Mouse (Mus musculus) layer of hippocampus, adult 9-11 months (tissue): ENCODE measurements at regions not wholly inside any gene's neighbourhood (a gene's known extent, or its start where the extent isn't known, plus 50 kb on each side); places are given as distances from the start of the nearest gene placed in this dataset.
A peak's percentile ranks its signal among the peaks of the same experiment; 100 is the strongest.

Experiments used
- DNase-seq: peaks from one replicate; pipeline ENCODE4 v3.0.0; 2022

DNA sequence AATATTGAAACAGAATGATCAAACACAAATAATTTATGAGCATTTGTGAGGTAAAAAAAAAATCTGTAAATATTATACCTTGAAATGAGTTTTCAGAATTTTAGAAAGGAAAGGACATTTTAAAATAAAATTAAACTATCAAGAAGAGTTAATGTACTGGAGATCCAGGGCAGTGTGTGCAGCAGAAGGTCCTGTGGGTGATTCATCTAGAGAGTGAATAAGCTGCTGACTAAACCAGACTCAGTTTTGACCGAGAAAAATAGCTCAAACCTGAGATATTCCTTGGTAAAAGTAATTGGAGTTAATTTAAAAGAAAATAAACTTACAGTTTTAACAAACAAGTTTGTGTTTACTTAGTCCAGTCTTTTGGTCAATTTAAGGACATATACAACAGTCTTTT, 1118.6 kb upstream of the Celf2 start:
- no peak for DNase-seq

DNA sequence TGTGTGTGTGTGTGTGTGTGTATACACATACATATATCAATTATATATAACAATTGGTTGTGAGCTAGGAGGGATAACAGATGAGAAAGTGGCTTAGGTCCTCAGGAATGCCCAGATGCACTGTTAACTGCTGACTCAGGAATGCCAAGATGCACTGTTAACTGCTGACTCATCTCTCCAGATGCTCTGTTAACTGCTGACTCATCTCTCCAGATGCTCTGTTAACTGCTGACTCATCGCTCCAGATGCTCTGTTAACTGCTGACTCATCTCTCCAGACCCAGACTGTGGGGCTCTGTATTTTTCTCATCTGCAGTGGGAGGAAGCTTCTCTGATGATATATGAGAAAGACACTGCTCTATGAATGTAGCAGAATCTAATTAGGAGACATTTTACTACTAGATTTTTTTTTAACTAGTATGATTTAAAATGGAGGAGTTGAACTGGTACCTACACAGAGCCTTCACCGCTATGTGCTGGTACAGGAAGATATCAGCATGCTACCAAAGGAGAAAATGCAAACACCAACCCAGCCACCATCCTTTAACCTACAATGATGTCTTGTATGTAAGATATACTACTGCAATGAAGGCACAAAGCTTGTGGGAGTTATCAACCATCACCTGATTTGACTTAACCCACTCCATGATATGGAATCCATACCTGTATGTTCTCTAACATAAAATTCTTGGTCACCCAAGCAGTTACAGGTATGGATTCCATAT, 1119.3 kb upstream of the Celf2 start:
- peak; percentile 12 for DNase-seq

DNA sequence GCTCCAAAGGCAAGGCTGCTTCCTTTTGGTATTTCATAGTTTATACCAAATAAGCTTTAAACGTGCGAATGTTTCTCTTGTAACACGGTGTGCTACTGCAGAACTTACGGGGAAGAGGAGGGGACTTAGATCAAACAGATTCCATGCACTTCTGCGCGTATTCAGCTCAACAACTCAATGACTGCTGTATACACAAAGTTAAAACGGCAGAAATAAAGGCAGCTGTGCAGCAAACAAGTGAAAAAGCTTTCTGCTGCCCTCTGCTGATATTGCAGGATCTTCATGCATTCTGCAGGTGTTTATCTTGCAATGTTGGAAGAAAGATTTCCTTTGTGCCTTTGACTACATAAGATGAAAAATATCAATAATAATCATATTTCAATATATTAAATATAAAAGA, 1128.7 kb upstream of the Celf2 start:
- DNase-seq = peak; percentile 31

DNA sequence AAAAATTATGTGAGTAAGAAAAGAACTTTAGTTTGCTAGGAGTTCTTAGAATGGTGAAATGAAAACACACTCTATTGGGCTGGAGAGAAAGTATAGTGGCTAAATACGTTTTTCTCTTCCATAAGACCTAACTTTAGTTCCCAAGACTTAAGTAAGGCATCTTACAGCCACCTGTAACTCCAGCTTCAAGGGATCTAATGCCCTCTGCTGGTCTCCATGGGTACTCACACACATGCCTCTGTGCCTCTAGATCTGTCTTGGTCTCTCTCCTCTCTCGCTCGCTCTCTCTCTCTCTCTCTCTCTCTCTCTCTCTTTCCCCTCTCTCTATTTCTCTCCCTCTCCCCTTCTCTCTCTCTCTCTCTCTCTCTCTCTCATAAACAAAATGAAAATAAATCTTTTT, 1129.9 kb upstream of the Celf2 start:
- DNase-seq = no peak

DNA sequence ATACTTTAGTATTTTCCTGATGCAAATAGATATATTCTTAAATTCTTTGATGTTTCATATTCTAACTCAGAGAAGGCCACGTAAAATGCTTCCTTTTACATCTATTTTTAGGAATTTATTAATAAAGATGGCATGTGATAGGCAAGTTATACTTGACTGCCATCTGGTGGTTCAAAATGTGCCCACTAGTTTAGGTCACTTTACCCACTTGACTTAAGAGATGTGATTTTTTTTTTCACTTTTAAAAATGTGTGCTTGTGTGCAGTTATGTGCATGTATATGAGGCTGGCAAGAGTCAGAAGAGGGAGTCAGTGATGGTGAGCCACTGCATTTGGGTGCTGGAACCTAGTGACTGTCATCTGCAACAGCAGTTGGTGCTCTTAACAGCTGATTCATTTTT, 1136.1 kb upstream of the Celf2 start:
- DNase-seq = peak; percentile 34

DNA sequence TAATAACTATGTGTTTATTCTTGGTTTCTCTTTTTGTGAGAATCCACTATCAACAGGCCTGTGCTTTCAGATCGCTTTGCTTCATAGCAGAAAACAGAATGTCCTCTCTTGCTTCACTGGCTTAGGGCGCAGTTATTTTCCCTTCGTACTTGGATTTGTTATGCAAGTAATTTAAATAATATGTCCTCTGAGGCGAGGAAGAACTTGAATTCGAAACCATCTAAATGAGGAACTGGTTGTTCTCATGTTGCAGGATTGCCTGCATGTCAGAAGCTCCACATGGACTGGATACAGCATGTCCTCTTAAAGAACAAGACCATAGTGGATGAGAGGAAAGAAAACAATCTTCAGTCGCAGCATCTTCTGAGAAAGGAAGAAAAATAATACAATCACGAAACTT, 1151.2 kb upstream of the Celf2 start:
- DNase-seq = no peak

DNA sequence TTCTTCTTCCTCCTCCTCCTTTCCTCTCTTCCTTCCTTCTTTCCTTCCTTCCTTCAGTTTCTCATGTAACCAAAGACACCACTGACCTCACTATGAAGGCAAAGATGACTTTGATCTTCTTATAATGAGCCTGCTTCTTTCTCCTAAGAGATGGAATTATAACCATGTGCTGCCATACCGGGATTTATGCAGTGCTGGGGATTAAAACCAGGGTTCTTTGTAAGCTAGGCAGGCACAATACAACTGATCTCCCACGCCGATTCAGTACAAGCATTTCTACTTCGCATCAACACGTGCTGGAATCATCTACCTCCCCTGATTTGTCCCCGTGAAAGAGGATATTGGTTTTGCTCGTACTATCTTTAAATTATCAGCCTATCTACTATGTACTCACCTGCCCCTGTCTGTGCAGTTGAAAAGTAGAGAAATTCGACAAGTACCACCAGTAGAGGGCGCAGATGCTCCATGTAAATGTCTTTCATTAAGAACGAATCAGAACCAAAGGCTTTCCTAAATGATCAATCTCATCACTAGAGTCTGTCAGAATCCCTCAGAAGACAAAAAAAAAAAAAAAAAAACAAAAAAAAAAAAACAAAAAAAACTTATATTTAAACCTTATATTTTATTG, 1164.5 kb upstream of the Celf2 start:
- peak; percentile 56 for DNase-seq

DNA sequence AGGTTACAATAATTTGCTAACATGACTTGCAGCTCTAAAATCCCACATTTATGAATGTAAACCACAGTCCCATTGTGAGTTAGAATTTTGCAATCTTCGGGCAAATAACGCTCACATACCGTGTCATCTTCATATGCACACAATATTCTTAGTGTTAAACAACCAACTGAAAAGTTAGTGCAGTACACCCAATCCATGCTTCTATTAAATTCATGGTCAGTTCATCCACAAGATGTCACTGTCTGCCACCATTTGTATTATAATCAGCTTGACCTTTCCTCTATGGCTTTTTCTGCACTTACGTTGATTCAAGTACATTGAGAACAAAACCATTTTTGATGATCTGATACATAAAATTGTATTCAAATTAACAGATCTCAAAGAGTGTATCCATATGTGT, 1166.2 kb upstream of the Celf2 start:
- DNase-seq = no peak

DNA sequence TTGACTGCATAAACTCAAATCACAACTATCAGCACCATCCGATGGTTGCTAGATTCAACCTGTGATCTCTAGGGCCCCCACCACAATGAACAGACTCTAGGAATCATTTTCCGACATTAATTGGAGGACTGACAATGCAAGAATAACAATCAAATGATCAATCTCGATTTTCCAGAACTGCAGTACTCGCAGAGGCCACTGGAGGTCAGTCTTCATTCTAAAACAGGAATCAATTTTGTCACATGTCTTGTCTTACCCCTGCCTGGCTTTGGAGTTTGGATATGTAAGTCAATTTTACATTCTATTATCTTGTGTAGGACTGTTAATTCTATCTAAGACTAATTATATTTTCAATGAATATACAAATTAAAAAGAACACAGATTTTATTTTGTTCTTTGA, 1167.2 kb upstream of the Celf2 start:
- DNase-seq = no peak

DNA sequence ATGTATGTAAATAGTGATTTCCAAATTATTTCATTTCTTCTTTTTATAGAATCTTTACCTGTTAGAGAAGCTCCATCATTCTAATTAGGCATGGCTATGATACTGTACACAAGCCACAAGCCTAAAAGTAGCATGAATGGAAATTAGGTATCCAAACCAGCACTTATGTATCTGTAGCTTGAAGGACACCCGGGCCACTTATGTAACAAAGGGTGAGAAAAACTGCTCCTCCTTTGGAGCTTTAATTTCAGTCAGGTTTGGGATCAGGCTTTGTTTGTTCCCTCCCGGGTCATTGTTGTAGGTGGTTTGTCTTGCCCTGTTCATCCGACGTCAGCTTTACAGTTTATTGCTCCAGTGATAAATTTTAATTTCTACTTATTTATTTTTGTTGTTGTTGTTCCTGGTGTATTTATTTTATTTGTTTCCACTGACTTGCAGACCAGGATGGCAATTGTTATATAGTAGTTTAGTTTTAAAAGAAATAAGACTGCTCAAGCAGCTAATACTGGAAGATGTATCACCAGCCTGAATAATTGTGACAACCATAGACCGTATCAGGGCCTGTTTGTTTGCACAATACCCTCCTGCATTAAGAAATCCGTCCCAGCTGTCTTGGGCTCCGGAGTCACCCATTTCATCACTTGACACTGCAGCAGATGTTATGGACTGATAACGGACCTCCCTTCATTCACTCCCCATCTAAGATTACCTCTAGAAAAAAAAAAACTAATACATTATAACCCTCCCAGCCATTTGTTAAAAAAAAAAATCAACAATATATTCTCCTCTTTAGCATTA, 1181.7 kb upstream of the Celf2 start:
- no peak for DNase-seq

DNA sequence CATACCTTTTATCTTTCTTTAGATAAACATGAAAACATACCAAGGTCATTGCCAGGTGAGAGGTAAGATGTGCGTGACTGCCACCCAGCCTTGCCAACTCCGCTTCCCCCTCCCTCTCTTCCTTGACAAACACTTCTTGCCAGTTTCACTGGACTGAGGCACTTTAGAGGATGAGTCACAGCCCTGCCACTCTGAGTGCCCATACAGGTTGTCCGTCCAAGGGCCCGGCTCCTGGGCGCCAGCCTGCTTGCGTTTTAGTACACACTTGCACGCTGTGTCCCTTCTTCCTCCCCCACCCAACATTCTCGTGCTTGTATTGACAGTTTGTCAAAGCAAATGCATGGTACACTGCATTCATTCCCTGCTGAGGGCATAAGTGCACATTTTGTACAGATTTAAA, 1151.7 kb upstream of the 4930412O13Rik start:
- DNase-seq = no peak

DNA sequence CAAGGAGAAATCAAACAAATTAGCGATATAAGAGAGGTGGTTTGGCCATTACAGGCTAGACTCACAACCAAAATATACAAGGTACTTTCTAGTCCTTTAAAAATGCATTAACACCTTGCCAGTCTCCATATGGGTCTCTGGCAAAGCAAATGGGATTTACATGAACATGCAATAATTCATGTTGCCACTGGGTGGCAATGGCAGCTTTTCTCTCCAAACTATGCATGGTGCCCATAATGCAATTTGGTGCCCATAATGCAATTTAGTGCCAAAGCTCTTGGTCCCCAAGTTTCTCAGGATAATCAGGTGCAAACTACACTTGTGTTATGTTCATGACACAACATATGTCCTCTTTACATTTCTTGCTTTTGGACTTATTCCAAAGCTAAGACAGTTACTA, 1126.9 kb upstream of the 4930412O13Rik start:
- DNase-seq = peak; percentile 2

DNA sequence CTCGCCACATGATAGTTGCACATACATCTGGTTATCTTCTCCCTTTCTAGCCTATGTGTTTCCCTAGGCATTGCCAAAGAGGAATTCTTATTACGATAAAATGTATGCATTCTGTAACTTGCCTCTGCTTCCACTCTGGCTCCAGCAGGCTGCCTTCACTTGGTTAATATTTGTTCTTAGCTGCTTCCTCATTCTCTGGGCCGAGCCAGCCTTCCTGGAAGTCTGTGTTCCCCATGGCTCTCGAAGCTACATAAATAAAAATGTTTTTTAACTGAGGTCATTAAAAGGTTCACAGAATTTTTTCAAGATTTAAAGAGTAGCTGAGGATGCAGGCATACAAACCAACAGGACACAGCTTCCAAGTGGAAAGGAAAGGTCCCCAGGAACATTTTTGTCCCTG, 1124.5 kb upstream of the 4930412O13Rik start:
- DNase-seq = no peak

DNA sequence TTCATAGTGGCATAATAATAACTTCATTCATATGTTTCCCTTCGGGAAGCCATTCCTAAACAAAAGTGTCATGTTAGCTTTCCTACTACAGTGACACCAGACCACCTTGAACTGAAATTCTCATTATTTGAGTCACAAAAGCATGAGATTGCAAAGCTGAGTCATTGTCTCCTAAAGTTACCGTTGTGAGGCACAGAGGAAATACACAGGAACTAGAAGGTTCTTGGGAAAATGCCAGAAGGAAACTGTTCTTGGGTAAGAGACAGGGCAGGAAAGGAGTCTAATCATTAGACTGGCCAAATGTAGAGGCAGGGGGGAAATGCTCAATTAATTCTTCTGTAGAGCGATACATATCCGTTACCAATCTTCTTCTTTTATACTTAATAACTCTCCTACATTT, 1110.4 kb upstream of the 4930412O13Rik start:
- no peak for DNase-seq

DNA sequence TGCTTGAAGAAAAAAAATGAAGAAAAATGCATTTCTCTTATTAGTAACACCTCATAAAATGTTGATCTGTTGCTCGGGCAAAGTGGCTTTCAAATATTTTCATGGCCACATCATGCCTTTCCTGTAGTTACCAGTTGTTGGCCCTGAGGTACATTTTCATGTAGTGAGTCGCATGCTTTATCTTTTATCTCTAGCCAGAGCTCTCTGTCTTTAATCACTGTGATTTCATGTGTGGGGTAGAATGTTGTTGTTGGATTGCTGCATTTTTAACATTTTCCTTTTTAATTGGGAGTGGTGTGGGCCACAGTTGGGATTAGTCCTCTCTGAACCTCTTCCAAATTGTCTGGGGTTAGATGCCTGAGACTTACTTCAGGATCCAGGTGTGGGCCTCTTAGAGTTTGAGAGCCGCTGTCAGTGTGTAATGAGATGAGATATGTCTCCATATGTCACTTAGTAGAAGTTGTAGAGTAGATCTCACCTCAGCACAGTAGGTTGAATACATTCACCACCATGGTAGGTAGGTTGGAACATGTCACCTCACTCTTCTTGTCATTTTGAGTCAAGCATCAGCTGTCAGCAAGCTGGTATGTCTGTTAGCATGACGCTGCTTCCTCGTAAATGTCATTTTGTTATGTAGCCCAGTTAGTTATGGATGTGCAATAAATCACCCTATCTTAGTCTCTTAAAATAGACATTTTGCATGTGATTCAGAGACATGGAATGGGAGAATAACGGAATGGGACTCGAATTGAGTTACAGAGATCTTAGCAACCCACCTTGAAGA, 1099.7 kb upstream of the 4930412O13Rik start:
- no peak for DNase-seq

DNA sequence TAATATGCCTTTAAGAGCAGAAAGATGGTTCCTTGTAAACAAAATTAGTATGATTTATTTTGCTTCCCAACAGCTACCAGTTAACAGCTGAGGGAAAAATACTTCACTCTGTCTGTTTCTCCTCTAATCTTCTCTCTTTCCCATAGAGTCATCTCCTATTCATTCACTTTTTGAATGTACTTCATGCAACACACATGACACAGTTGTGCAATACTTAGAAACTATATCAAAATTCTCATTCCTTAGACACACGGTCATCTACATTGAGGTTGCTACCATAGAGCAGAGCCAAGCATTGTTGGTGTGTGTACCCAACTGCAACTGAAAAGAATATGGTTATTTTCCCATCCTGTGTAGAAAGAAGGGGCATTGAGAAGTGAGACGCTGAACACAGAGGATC, 1098.8 kb upstream of the 4930412O13Rik start:
- DNase-seq = no peak

DNA sequence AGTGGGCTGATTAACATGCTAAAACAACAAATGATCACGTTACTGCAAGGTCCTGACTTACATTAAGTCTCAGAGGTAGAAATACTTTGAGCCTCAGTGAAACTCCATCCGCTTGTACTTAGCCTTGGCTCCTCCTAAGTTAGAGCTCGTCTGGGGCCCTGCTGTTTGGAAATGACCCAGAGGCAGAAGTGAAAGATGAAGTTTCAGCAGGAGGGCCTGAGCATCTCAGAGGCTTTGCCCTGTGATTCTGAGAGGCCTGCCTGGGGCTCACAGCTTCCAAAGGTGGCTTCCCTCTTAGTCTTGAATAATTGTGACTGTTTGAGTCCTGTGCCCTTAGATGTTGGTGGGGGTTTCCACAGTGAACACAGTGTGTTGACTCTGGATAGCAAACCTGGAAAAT, 1079.0 kb upstream of the 4930412O13Rik start:
- no peak for DNase-seq

DNA sequence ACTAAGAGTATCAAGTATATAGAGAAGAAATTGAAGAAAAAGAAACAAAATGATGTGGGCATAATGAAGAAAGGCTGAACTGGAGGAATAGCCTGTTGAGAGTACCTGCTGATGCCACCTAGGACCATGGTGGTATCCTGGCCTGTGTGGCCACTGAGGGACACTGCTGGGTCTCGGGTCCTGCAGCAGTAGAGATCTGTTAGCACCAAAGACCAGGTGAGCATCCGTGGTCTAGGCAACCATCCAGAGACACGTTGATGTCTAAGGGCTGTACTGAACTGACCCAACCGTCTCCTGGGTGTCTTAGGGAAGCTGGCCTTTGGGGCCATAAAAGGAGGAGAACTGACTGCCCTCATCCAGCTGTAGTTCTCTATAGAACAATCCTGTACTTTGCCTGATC, 1071.4 kb upstream of the 4930412O13Rik start:
- no peak for DNase-seq

DNA sequence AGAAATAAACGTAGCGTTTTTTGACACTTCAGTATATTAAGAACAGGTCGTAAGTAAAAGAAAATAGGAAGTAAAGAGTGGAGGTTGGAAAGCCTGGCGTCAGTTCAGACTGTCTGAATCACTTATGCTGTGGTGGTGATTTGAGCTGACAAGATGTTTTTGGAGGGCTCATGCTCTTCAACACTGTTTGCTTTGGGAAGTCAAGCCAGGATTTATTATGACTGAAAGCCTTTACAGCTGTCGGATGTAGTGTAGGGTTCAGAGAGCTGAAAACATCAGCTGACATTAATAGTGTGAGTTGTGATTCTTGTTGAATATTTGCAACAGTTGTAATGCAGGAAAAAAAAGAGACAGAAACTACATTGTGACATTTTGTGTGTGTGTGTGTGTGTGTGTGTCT, 1062.9 kb upstream of the 4930412O13Rik start:
- no peak for DNase-seq

DNA sequence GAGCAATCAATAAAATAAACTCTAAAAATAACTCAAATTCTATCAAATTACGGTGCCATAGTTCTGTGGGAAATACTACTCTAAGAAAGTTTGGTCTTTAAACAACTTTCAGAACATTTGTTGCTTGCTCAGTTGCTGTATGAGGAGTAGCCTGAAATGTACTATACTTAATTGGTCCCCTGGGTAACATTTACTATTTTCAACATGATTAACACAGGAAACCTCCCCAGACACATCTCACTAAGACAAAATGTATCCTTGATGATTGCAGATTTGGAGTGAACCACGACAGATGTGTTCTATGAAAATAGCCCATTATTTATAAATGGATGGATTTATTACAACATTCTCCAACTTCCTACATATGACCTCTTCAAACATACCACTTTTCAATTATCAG, 1055.6 kb upstream of the 4930412O13Rik start:
- no peak for DNase-seq
